10 mouse cellular contexts compared by ENCODE assay signal in the genomic region with DNA sequence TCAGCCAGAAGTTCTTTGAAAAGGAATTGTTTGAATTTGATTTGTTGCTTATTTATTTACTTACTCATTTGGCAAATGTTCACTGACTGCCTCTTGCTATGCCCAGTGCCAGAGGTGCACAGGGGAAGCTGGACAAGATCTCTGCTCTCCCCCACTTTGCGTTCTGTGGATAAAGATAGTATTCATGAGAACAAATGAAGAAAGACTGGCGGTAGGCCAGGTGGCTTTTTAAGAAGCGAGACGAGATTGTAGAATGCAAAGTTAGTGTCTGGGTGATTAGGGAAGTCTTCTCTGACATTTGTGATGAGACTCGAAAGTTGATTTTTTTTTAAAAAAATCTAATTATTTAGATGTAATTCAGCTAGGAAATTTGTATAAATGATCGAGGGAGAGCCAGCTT. TPM values are rescaled to one million over a fixed set of nuclear protein-coding genes. Genes with fewer than 3 reads are reported as not detected.
"Had no signal": no experiment of that assay in that cellular context is flagged by ENCODE, and none has a peak within 500 bp of the region (broad histone marks: within the 10 kb centered on the region; RNA-seq: fewer than 3 reads in every experiment).

No protein-coding gene starts in this region.

- DNase-seq: kidney, adult 18-20 months; kidney, adult 9 months; kidney, postnatal 14 days; kidney, postnatal 4 days; left cerebral cortex, postnatal 4 days; liver, postnatal 0 days; lung, embryonic 14.5 days; thymus, adult 18-20 months; thymus, postnatal 36 days had no signal

RNA-seq across cellular contexts. Expression of a gene that starts 20.9 kb away (rescaled TPM):
- total RNA-seq: megakaryocyte, adult 5-6 weeks had no signal
